Mouse (Mus musculus) R1 (cell line): ENCODE results near the gene Alk.

Source experiments
- DNase-seq: peaks from one replicate; pipeline ENCODE4 v3.0.0-alpha.2; 2018; ENCODE audit warnings: low read depth, low spot score

Gene Alk

GRCm38 (mm10) chr17:71875492-71875891 is 728.9 kb downstream of the Alk start:
- no peak for DNase-seq

- no peak for DNase-seq
Measured at GRCm38 (mm10) chr17:71874795-71875194, 729.6 kb downstream of the Alk start.

- peak; percentile 86 for DNase-seq
Measured at GRCm38 (mm10) chr17:71874077-71874476, 730.4 kb downstream of the Alk start.

- peak; percentile 76 for DNase-seq
Measured at GRCm38 (mm10) chr17:71872976-71873375, 731.5 kb downstream of the Alk start.

GRCm38 (mm10) chr17:71871981-71872380 is 732.4 kb downstream of the Alk start:
- DNase-seq, result no peak

GRCm38 (mm10) chr17:71870641-71871040 is 733.8 kb downstream of the Alk start:
- DNase-seq, result no peak

- DNase-seq, result no peak
Measured at GRCm38 (mm10) chr17:71870232-71870621, 734.2 kb downstream of the Alk start.

GRCm38 (mm10) chr17:71869372-71870231 is 734.8 kb downstream of the Alk start:
- DNase-seq, result peak; percentile 51

- DNase-seq, result no peak
Measured at GRCm38 (mm10) chr17:71868828-71869227, 735.6 kb downstream of the Alk start.

GRCm38 (mm10) chr17:71867892-71868291 is 736.5 kb downstream of the Alk start:
- no peak for DNase-seq

GRCm38 (mm10) chr17:71865437-71865836 is 739.0 kb downstream of the Alk start:
- no peak for DNase-seq

- DNase-seq, result no peak
Measured at GRCm38 (mm10) chr17:71864039-71864438, 740.4 kb downstream of the Alk start.

GRCm38 (mm10) chr17:71862895-71863294 is 741.5 kb downstream of the Alk start:
- no peak for DNase-seq

GRCm38 (mm10) chr17:71862184-71862583 is 742.2 kb downstream of the Alk start:
- no peak for DNase-seq

GRCm38 (mm10) chr17:71831960-71832359 is 772.5 kb downstream of the Alk start:
- no peak for DNase-seq

- no peak for DNase-seq
Measured at GRCm38 (mm10) chr17:71828647-71829414, 775.6 kb downstream of the Alk start.

- no peak for DNase-seq
Measured at GRCm38 (mm10) chr17:71827627-71828026, 776.8 kb downstream of the Alk start.

GRCm38 (mm10) chr17:71826603-71827002 is 777.8 kb downstream of the Alk start:
- no peak for DNase-seq

- DNase-seq, result no peak
Measured at GRCm38 (mm10) chr17:71823622-71824306, 780.7 kb downstream of the Alk start.
